9 mouse cellular contexts compared by ENCODE assay signal in genomic region chr17:65071114-65071513, GRCm38 (mm10).
DNase-seq lines count a peak whose midpoint lies in the region; ATAC-seq lines count a peak whose summit lies in the region.
"Had no signal": no experiment of that assay in that cellular context is flagged by ENCODE, and none has a peak within 500 bp of the region (broad histone marks: within the 10 kb centered on the region; RNA-seq: fewer than 3 reads in every experiment).

No protein-coding gene starts in this region.

- 62% methylated on average over 3 of the region's 3 CpGs for WGBS in hindbrain, embryonic 14.5 days
- 62% methylated on average over 3 of the region's 3 CpGs for WGBS in hindbrain, embryonic 16.5 days
- 44% methylated on average over 3 of the region's 3 CpGs for WGBS in embryonic facial prominence, embryonic 14.5 days

- no peaks in the 10 kb centered on the region for H3K4me1 ChIP-seq in hindbrain, embryonic 14.5 days (replicated peaks; ENCODE audit: control insufficient read depth, insufficient read depth, low read length)
- no peaks in the 10 kb centered on the region for H3K4me1 ChIP-seq in hindbrain, embryonic 16.5 days (ENCODE audit: control insufficient read depth, insufficient read depth, low read depth, low read length)
- H3K4me1 ChIP-seq in embryonic facial prominence, embryonic 14.5 days (ENCODE audit: control insufficient read depth, insufficient read depth, low read length) = no peaks in the 10 kb centered on the region
- H3K4me1 ChIP-seq: megakaryocyte, embryonic 14.5 days had no signal

- peak; percentile 53 for DNase-seq in hindbrain, embryonic 14.5 days (ENCODE audit: low spot score)
- DNase-seq in urinary bladder, postnatal 14 days (ENCODE audit: low spot score) = peak; percentile 11
- DNase-seq in urinary bladder, adult 18-20 months (ENCODE audit: low spot score in 2 of 2) = no peak
- peak; percentile 12 for DNase-seq in embryonic facial prominence, embryonic 14.5 days (ENCODE audit: low spot score)
- DNase-seq in right cerebral cortex, postnatal 14 days = peak; percentile 47
- DNase-seq in urinary bladder, postnatal 4 days (ENCODE audit: low spot score in 2 of 2) = no peak
- DNase-seq in urinary bladder, postnatal 25 days (ENCODE audit: low spot score) = no peak

- no peaks in the 10 kb centered on the region for H3K27me3 ChIP-seq in hindbrain, embryonic 14.5 days (ENCODE audit: control insufficient read depth, insufficient read depth, low read length)
- H3K27me3 ChIP-seq in hindbrain, embryonic 16.5 days (replicated peaks; ENCODE audit: control insufficient read depth, insufficient read depth, low read length) = no peaks in the 10 kb centered on the region
- no peaks in the 10 kb centered on the region for H3K27me3 ChIP-seq in embryonic facial prominence, embryonic 14.5 days (replicated peaks; ENCODE audit: control insufficient read depth, insufficient read depth, low read length)
- H3K27me3 ChIP-seq: megakaryocyte, embryonic 14.5 days had no signal

- H3K9ac ChIP-seq in hindbrain, embryonic 14.5 days = no peak overlapping the region
- no peak overlapping the region for H3K9ac ChIP-seq in hindbrain, embryonic 16.5 days (ENCODE audit: low read depth, low read length)
- H3K9ac ChIP-seq in embryonic facial prominence, embryonic 14.5 days (ENCODE audit: low read depth, low read length) = no peak overlapping the region

- H3K4me3 ChIP-seq in hindbrain, embryonic 14.5 days (replicated peaks; ENCODE audit: low read length) = no peak overlapping the region
- H3K4me3 ChIP-seq in hindbrain, embryonic 16.5 days (ENCODE audit: low read length) = no peak overlapping the region
- no peak overlapping the region for H3K4me3 ChIP-seq in embryonic facial prominence, embryonic 14.5 days (ENCODE audit: low read depth, low read length)
- H3K4me3 ChIP-seq: megakaryocyte, embryonic 14.5 days had no signal

- no peaks in the 10 kb centered on the region for H3K36me3 ChIP-seq in hindbrain, embryonic 14.5 days (replicated peaks; ENCODE audit: control insufficient read depth, insufficient read depth)
- H3K36me3 ChIP-seq in hindbrain, embryonic 16.5 days (ENCODE audit: control insufficient read depth, insufficient read depth, low read length) = no peaks in the 10 kb centered on the region
- H3K36me3 ChIP-seq in embryonic facial prominence, embryonic 14.5 days (ENCODE audit: control insufficient read depth, insufficient read depth, low read length) = no peaks in the 10 kb centered on the region

- ATAC-seq in hindbrain, embryonic 14.5 days (ENCODE audit: low FRiP score) = no peak
- ATAC-seq in hindbrain, embryonic 16.5 days = no peak
- ATAC-seq in embryonic facial prominence, embryonic 14.5 days (ENCODE audit: low read depth) = no peak

- no peak overlapping the region for H3K4me2 ChIP-seq in hindbrain, embryonic 14.5 days (replicated peaks)
- H3K4me2 ChIP-seq in hindbrain, embryonic 16.5 days (ENCODE audit: low read length) = no peak overlapping the region
- no peak overlapping the region for H3K4me2 ChIP-seq in embryonic facial prominence, embryonic 14.5 days (ENCODE audit: low read depth, low read length)

- no peaks in the 10 kb centered on the region for H3K9me3 ChIP-seq in hindbrain, embryonic 14.5 days (ENCODE audit: control insufficient read depth, low read length)
- no peaks in the 10 kb centered on the region for H3K9me3 ChIP-seq in hindbrain, embryonic 16.5 days (ENCODE audit: control insufficient read depth, low read length)
- no peaks in the 10 kb centered on the region for H3K9me3 ChIP-seq in embryonic facial prominence, embryonic 14.5 days (ENCODE audit: control insufficient read depth, low read length)

- H3K27ac ChIP-seq in hindbrain, embryonic 14.5 days = no peak overlapping the region
- no peak overlapping the region for H3K27ac ChIP-seq in hindbrain, embryonic 16.5 days (ENCODE audit: low read depth, low read length)
- H3K27ac ChIP-seq in embryonic facial prominence, embryonic 14.5 days (replicated peaks; ENCODE audit: low read depth, low read length) = no peak overlapping the region

Comparison
In these comparisons a context has a peak if more than half of its experiments do, and no peak if none do; other contexts are left out.
1. DNase-seq: peak in hindbrain, embryonic 14.5 days (single experiment), urinary bladder, postnatal 14 days (single experiment), embryonic facial prominence, embryonic 14.5 days (single experiment) and right cerebral cortex, postnatal 14 days (single experiment); none in urinary bladder, adult 18-20 months (0 of 2), urinary bladder, postnatal 4 days (0 of 2) and urinary bladder, postnatal 25 days (single experiment).